Mouse (Mus musculus) hindbrain, embryonic 12.5 days (tissue): ENCODE data around the gene Ttll7. TPM values are rescaled to one million over a fixed set of nuclear protein-coding genes. Genes with fewer than 3 reads are reported as not detected.

Source experiments
- ATAC-seq: fragments of 200-750 bp; cut with Nextera tagmentation; 2 replicates; pipeline ENCODE4 v1.8.0; 2017; ENCODE audit warnings: moderate TSS enrichment; ENCODE audit not compliant: low FRiP score
- H3K27ac ChIP-seq: fragments of 300-500 bp; sonication (generic); 2 replicates; pipeline ENCODE4 v1.5.1; 2016; ENCODE audit warnings: mild to moderate bottlenecking
- H3K27me3 ChIP-seq: fragments of 300-500 bp; sonication (generic); 2 replicates; pipeline ENCODE4 v1.6.1; 2016; ENCODE audit warnings: mild to moderate bottlenecking
- H3K36me3 ChIP-seq: fragments of 300-500 bp; sonication (generic); 2 replicates; pipeline ENCODE4 v1.6.1; 2016; ENCODE audit warnings: mild to moderate bottlenecking
- H3K4me1 ChIP-seq: fragments of 300-500 bp; sonication (generic); 2 replicates; pipeline ENCODE4 v1.6.1; 2016
- H3K4me2 ChIP-seq: fragments of 300-500 bp; sonication (generic); replicated peaks from 2 replicates; pipeline ENCODE4 v1.6.1; 2016; ENCODE audit warnings: mild to moderate bottlenecking
- H3K4me3 ChIP-seq: fragments of 300-500 bp; sonication (generic); 2 replicates; pipeline ENCODE4 v1.5.1; 2016; ENCODE audit warnings: mild to moderate bottlenecking
- H3K9ac ChIP-seq: fragments of 300-500 bp; sonication (generic); 2 replicates; pipeline ENCODE4 v1.6.1; 2016; ENCODE audit warnings: mild to moderate bottlenecking, moderate library complexity
- H3K9me3 ChIP-seq: fragments of 300-500 bp; sonication (generic); replicated peaks from 2 replicates; pipeline ENCODE4 v1.6.1; 2016; ENCODE audit warnings: mild to moderate bottlenecking
- WGBS: fragments of 180-500 bp; shearing (Covaris S2); methylation state at CpG from one replicate; pipeline ENCODE4 v1.1.7; 2016; 5-methylcytosine and 5-hydroxymethylcytosine counted together
- polyA plus RNA-seq: library from polyadenylated mRNA; unstranded; fragments of >200 nt; fragmentation: Nextera tagmentation; extraction: Ambion mirVana; gene quantifications from 2 replicates; pipeline ENCODE4 v1.2.1, GENCODE M21; 2016

Gene Ttll7
- polyA plus RNA-seq, 1 experiment from 2014 or later: 9.7 TPM

DNA sequence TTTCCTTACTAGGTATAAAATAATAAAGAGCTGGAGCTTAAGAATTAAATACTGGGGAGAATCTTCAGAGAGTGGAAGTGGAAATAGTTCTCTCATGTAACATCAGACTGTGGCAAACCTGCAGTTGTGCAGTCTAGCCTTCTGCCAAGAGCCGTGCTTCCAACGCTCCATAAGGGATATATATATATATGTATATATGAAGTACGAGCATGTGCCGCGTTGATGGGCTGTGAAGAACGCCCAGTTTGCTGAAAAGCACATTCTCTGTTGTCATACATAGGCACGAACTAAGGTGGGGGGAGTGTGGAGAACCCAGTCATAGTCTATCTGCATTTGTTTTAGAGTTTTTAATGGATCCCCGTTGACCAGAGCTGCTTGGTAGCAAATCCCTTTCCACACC is 104.6 kb downstream of the Ttll7 start:
- 87% methylated on average over 8 of the region's 8 CpGs for WGBS
- ATAC-seq: no peak
- no peak overlapping the region for H3K4me2 ChIP-seq

DNA sequence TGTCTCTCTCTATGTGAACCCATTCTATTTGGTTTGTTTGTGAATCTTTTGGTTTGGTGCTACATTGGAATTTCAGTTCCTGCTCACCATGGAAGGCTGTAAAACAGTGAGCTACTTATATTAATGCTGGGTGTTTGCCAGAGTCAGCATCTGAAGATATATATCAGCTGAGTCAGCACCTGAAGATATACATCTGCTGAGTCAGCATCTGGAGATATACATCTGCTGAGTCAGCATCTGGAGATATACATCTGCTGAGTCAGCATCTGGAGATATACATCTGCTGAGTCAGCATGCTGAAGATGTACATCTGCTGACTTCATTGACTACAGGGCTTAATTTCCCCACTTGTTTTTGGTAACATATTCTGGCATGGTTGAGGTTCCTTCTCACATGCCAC is 110.7 kb downstream of the Ttll7 start:
- 0 out of 2 replicates have a peak, but pooled peaks cover 2% of the 10 kb centered on the region for H3K36me3 ChIP-seq
- ATAC-seq: no peak
- H3K9ac ChIP-seq: no peak overlapping the region
- H3K4me1 ChIP-seq: no peaks in the 10 kb centered on the region
- no peaks in the 10 kb centered on the region for H3K27me3 ChIP-seq
- no peak overlapping the region for H3K4me2 ChIP-seq
- no peaks in the 10 kb centered on the region for H3K9me3 ChIP-seq
- H3K4me3 ChIP-seq: no peak overlapping the region
- no peak overlapping the region for H3K27ac ChIP-seq

More for the DNA sequence above, 104.6 kb downstream of the Ttll7 start:
- no peak overlapping the region for H3K4me3 ChIP-seq
- H3K9me3 ChIP-seq: no peaks in the 10 kb centered on the region
- H3K9ac ChIP-seq: no peak overlapping the region
- H3K27me3 ChIP-seq: no peaks in the 10 kb centered on the region
- no peaks in the 10 kb centered on the region for H3K4me1 ChIP-seq
- no peak overlapping the region for H3K27ac ChIP-seq
- H3K36me3 ChIP-seq: no peaks in the 10 kb centered on the region

DNA sequence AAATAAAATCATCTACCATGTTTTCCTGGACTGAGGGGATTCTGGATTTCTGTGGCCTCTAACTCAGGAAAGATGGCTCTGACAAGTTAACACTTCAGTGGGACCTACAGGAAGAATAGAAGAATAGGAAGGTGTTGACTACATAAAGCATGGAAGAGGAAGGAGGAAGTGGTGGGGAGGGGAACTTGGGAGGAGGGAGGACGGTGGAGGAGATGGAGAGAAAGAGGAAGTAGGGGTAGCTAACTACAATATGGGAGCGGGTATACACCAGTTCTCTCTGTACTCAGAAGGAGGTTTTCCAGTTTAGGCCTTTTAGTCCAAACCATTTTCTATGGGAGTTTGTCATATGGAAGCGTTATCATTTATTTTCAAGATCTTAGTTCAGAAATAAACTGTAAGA is 112.2 kb downstream of the Ttll7 start:
- Histone ChIP-seq H3K27ac (no peak overlapping the region), H3K4me3 (no peak overlapping the region), H3K9me3 (no peaks in the 10 kb centered on the region), H3K4me2 (no peak overlapping the region), H3K27me3 (no peaks in the 10 kb centered on the region), H3K4me1 (no peaks in the 10 kb centered on the region), H3K9ac (no peak overlapping the region), H3K36me3 (0 out of 2 replicates have a peak, but pooled peaks cover 2% of the 10 kb centered on the region)
- WGBS: 91% methylated on average over 3 of the region's 3 CpGs
- ATAC-seq: no peak

DNA sequence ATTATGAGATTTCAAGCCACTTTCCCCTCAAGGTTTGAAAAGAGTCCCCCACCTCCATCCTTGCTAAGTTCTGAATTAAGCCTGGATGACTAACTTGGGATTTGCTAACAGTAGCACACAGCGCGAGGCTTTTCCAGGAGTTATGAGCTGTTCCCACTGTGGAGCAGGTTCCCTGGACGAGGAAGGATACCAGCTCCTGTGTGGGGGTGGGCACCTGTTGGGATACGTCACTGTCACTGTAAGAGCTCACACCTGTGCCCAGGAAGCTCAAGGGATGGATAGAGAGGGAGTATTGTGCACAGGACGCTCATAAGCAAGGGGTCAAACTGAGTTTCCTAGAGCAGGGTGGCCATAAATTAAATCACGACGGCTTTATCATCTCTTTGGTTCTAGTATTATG is 115.1 kb downstream of the Ttll7 start:
- H3K9ac ChIP-seq: no peak overlapping the region
- no peaks in the 10 kb centered on the region for H3K9me3 ChIP-seq
- H3K27me3 ChIP-seq: no peaks in the 10 kb centered on the region
- H3K4me1 ChIP-seq: no peaks in the 10 kb centered on the region
- no peak overlapping the region for H3K4me2 ChIP-seq
- H3K27ac ChIP-seq: no peak overlapping the region
- H3K36me3 ChIP-seq: no peaks in the 10 kb centered on the region
- WGBS: 80% methylated on average over 7 of the region's 7 CpGs
- H3K4me3 ChIP-seq: no peak overlapping the region
- no peak for ATAC-seq

DNA sequence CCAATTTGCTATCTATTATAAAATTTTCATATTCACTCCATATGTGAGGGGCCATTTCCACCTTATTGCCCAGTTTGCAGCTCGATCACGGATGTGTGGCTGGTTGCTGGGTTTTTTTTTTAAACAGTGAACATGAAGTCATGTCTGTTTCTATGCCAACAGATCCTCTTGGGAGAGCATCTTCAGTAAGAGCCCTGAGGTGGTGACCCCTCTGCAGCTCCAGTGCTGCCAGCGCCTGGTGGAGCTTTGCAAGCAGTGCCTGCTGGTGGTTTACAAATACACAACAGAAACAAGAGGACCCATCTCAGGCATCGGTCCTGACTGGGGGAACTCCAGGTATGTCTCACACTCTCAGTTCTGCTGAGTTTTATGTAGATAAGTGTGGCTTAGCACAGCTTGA is 115.7 kb downstream of the Ttll7 start:
- no peak for ATAC-seq
- Histone ChIP-seq H3K9ac (no peak overlapping the region), H3K4me3 (no peak overlapping the region), H3K9me3 (no peaks in the 10 kb centered on the region), H3K27ac (no peak overlapping the region), H3K4me1 (no peaks in the 10 kb centered on the region), H3K4me2 (no peak overlapping the region), H3K27me3 (no peaks in the 10 kb centered on the region), H3K36me3 (no peaks in the 10 kb centered on the region)
- WGBS: 57% methylated on average over 4 of the region's 4 CpGs

DNA sequence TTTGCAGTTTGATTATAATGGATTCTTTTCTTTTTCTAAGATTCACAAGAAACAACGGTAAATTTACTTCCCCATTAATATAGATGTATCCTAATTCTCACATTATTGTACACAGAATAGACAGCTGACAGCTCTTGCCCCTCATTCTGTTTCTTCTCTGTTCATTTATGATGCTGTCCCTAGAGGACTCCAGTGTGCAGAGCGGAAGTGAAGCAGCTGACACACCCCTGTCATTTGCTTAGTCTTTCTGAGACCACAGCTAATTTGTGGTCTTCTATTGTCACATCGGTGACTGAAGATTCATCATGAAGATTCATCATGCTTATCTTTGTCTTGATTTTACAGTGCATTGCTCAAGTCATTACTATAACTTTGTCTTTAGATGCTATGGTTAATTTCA is 126.1 kb downstream of the Ttll7 start:
- H3K4me2 ChIP-seq: no peak overlapping the region
- no peak overlapping the region for H3K27ac ChIP-seq
- no peak overlapping the region for H3K9ac ChIP-seq
- H3K9me3 ChIP-seq: no peaks in the 10 kb centered on the region
- ATAC-seq: 0 out of 2 replicates have a peak, but pooled peaks have one; percentile 54
- no peaks in the 10 kb centered on the region for H3K4me1 ChIP-seq
- WGBS: 51% methylated on average over 3 of the region's 3 CpGs
- no peak overlapping the region for H3K4me3 ChIP-seq
- H3K27me3 ChIP-seq: no peaks in the 10 kb centered on the region
- no peaks in the 10 kb centered on the region for H3K36me3 ChIP-seq

DNA sequence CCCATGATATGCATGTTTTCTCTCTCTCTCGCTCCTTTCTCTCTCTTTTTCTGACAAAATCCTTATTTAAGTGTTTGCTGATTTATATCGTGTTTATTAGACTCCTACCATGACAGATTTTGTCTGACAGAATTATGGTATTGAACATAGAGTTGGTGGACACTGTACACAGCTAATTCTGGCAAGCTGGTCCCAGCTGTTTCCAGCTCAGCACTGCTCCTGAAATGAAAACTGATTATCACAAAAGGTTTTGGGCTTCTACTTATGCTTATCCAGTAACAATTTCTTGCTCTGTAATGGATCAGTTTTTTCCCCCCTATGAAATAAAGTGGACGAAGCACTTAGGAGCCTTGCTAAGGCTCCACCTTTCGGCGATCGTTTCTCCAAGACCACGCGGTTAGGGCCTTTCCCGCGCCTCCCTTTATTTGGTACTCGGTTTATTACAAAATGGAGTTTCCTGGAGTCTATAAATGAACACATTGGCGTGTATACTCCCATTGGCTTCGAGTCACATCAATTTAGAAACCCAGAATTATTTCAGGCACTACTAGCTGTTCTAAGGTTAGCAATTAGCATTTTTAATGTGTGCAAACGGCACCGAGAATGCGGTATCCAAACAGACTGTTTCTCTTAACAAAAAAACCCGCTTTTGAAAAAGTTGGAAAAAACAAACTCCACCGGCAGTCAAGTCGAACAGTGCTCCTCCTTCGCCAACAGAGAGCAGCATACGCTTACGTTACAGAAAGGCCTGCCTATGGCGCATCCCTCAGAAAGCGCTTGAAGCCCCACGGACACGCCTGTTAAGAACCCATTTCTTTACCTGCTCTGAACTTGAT is 141.9 kb downstream of the Ttll7 start:
- Histone ChIP-seq H3K27ac (no peak overlapping the region), H3K4me2 (0 out of 2 replicates have a peak overlapping the region, but pooled peaks have one; percentile 3), H3K4me3 (no peak overlapping the region), H3K9ac (no peak overlapping the region), H3K4me1 (no peaks in the 10 kb centered on the region), H3K36me3 (no peaks in the 10 kb centered on the region), H3K27me3 (no peaks in the 10 kb centered on the region), H3K9me3 (no peaks in the 10 kb centered on the region)
- peak; percentile 88 for ATAC-seq
- WGBS: 43% methylated on average over 26 of the region's 26 CpGs

DNA sequence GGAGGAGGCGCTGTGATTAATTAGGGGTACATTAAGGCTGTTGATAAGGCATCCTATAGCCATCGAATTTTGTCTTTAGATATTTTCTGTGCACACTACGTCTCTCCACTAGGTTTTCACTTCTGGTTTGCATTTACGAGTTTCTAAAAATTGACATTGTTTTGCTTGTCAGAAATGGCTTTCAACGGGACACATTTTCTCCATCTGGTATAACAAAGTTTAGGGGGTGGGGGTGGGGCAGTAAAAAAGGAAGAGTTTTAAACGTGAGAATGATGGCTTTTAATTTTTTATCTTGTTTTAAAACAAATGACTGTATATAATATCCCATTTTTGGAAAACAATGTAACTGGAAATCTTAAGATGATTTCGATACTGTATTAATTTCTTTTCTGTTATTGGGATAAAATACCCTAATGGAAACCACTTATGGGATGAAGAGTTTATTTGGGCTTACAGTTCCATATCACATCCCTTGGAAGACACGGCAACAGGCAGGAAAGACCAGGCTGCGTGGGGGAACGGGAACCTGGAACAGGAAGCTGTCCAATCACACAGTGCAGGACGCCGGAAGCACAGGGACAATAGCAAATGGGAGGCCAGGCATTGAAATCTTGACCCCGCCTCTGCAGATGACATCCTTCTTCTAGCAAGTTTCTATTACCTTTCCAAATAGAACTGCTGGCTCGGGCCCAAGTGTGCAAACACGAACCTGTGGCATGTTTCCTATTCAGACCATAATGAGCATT is 142.7 kb downstream of the Ttll7 start:
- Histone ChIP-seq H3K36me3 (no peaks in the 10 kb centered on the region), H3K27me3 (no peaks in the 10 kb centered on the region), H3K4me3 (no peak overlapping the region), H3K27ac (no peak overlapping the region), H3K9ac (no peak overlapping the region), H3K4me2 (0 out of 2 replicates have a peak overlapping the region, but pooled peaks have one; percentile 3), H3K4me1 (no peaks in the 10 kb centered on the region), H3K9me3 (no peaks in the 10 kb centered on the region)
- no peak for ATAC-seq
- WGBS: 70% methylated on average over 15 of the region's 15 CpGs

DNA sequence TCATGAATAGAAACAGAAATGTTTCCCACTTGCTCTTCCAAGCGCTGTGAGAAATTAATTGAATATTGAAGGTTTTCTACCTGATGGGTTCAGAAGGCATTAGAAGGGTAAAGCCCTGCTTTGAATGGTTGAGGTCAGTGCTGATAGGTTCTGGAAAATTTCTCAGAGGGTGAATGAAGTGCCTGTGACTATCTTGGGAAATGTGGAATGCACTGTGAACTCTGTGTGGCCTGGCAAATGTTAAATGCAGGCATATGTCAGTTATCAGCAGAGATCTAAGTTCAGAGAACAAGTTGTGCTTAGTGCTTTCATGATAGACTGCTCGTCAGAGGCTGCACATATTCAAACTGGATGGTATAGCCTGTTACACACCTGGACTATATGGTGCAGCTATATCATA is 147.0 kb downstream of the Ttll7 start:
- Histone ChIP-seq H3K9ac (no peak overlapping the region), H3K9me3 (no peaks in the 10 kb centered on the region), H3K4me2 (no peak overlapping the region), H3K36me3 (no peaks in the 10 kb centered on the region), H3K27me3 (no peaks in the 10 kb centered on the region), H3K27ac (no peak overlapping the region), H3K4me1 (no peaks in the 10 kb centered on the region), H3K4me3 (no peak overlapping the region)
- ATAC-seq: no peak
- WGBS: 85% methylated on average over 2 of the region's 2 CpGs

DNA sequence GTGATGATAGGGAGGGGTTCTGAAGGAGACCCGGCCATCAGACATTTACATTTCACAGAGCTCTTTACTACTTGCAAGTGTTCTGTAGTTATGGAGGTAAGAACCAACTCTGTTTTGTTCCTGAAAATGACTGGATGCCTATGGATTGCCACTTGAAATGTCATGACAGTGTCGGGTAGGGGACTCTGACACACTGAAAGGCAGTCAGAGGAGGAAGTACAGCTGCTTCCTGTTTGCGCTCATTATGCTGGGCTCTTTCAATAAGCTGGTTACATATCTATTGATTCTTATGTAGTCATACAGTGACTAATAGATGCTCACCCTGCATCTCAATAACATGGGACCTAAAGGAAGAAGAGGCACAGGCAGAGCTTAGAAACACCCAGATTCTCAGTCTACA is 148.8 kb downstream of the Ttll7 start:
- no peaks in the 10 kb centered on the region for H3K27me3 ChIP-seq
- H3K9ac ChIP-seq: no peak overlapping the region
- no peaks in the 10 kb centered on the region for H3K9me3 ChIP-seq
- ATAC-seq: no peak
- H3K4me3 ChIP-seq: no peak overlapping the region
- no peak overlapping the region for H3K27ac ChIP-seq
- no peaks in the 10 kb centered on the region for H3K36me3 ChIP-seq
- no peaks in the 10 kb centered on the region for H3K4me1 ChIP-seq
- no peak overlapping the region for H3K4me2 ChIP-seq
- WGBS: 83% methylated on average over 3 of the region's 3 CpGs

DNA sequence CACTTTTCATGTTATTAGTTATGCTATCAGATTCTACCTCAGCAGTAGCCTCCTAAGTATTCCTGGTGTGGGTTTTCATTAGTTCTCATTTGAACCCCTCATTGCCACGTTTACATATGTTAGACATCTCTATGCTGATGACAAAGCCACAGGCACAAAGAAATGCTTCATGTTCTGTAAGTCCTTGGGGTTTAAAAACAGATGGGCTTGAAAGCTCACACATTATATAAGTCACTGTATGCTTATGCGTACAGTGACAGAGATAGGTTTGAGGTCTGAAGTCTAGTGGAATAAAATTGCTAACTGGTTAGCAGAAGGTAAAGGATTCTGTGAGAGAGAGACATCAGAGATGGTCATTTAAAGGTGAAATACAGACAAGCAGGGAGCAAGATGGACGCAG is 149.4 kb downstream of the Ttll7 start:
- WGBS: 80% methylated on average over 3 of the region's 3 CpGs
- no peak overlapping the region for H3K4me3 ChIP-seq
- H3K36me3 ChIP-seq: no peaks in the 10 kb centered on the region
- no peak overlapping the region for H3K27ac ChIP-seq
- H3K9me3 ChIP-seq: no peaks in the 10 kb centered on the region
- H3K4me2 ChIP-seq: no peak overlapping the region
- H3K4me1 ChIP-seq: no peaks in the 10 kb centered on the region
- no peak overlapping the region for H3K9ac ChIP-seq
- ATAC-seq: no peak
- no peaks in the 10 kb centered on the region for H3K27me3 ChIP-seq

DNA sequence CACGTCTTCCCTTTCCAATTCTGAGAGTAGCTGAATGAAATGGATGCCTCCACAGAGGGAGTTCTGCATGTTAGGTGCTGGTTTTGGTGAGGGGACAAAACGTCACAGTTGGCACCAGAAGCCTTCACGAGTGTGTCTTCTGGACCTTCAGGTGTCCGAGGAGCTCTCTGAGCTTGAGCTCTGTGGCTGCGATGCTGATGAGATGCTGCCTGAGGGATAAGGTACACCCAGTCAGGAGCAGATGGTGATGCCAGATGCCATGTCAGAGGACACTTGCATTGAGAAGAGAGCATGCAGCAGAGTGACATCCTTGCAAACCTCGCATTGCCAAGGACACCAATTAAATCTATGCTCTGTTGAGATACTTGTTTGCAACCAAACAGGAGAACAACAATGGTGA is 164.3 kb downstream of the Ttll7 start:
- Histone ChIP-seq H3K27me3 (no peaks in the 10 kb centered on the region), H3K27ac (no peak overlapping the region), H3K4me2 (no peak overlapping the region), H3K4me3 (no peak overlapping the region), H3K9me3 (no peaks in the 10 kb centered on the region), H3K4me1 (no peaks in the 10 kb centered on the region), H3K36me3 (no peaks in the 10 kb centered on the region), H3K9ac (no peak overlapping the region)
- WGBS: 94% methylated on average over 6 of the region's 6 CpGs
- no peak for ATAC-seq

DNA sequence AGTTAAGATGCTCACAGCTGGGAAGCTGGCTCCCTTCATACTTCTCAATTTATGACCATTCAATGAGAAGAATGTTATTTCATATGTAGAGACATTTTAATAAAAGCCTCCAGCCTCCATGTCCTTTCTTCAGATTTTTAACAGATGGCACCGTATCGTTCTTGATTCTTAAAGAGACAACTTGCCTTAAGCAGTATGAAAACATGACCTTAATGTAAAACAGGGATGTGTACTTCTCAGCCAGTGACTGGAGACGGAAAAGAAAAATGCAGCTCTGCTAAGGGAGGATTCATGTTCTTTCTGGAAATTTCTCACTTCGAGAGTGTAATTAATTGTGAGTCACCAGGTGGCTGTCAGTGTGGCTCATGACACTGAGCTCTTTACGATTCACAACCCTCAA is 167.3 kb downstream of the Ttll7 start:
- WGBS: 66% methylated on average over 5 of the region's 5 CpGs
- H3K9me3 ChIP-seq: no peaks in the 10 kb centered on the region
- H3K4me2 ChIP-seq: no peak overlapping the region
- no peaks in the 10 kb centered on the region for H3K27me3 ChIP-seq
- H3K36me3 ChIP-seq: no peaks in the 10 kb centered on the region
- ATAC-seq: no peak
- no peak overlapping the region for H3K4me3 ChIP-seq
- H3K4me1 ChIP-seq: no peaks in the 10 kb centered on the region
- H3K9ac ChIP-seq: no peak overlapping the region
- no peak overlapping the region for H3K27ac ChIP-seq
